Mouse (Mus musculus) bone marrow, adult 2 months (tissue): ENCODE measurements at regions not wholly inside any gene's neighbourhood (a gene's known extent, or its start where the extent isn't known, plus 50 kb on each side); places are given as distances from the start of the nearest gene placed in this dataset.

Experiments used
- CTCF ChIP-seq: fragments of 200-500 bp; IDR thresholded peaks from 2 replicates; pipeline ENCODE4 v1.5.1; 2011; ENCODE audit warnings: low read length, control low read depth; ENCODE audit not compliant: control insufficient read depth, insufficient read depth
- POLR2A ChIP-seq: fragments of 200-500 bp; IDR thresholded peaks from 2 replicates; pipeline ENCODE4 v1.6.1; 2011; ENCODE audit warnings: low read depth, mild to moderate bottlenecking, control low read depth, low read length, borderline replicate concordance; ENCODE audit not compliant: control insufficient read depth

GRCm38 (mm10) chr7:73025640-73026039 lies 349.7 kb upstream of the Rgma start:
- TF ChIP-seq CTCF: no peak
- no peak for TF ChIP-seq POLR2A
